Mouse (Mus musculus) yolk sac, embryonic 10.5 days (tissue): ENCODE measurements around the gene Fam50b.

ENCODE experiments used
- DNase-seq: peaks from one replicate; pipeline ENCODE4 v3.0.0-alpha.2; 2017; ENCODE audit warnings: low spot score

The Fam50b gene

GRCm38 (mm10) chr13:34794426-34794825, 59.8 kb downstream of the Fam50b start:
- DNase-seq = no peak
